Mouse (Mus musculus) heart, adult 8-10 months (tissue): ENCODE results near the gene Gm37240. TPM values are rescaled to one million over a fixed set of nuclear protein-coding genes. Genes with fewer than 3 reads are reported as not detected.

Experiments used
- DNase-seq: peaks from one replicate; pipeline ENCODE4 v3.0.0; 2022; ENCODE audit warnings: low spot score
- total RNA-seq, 4 experiments: library from RNA; stranded (reverse); gene quantifications; 2 replicates each; pipeline ENCODE4 v1.2.4; 2022

Gm37240 gene
- total RNA-seq, 4 experiments from 2014 or later: 36.8 to 49.5 (median 39.2) TPM

GRCm38 (mm10) chr3:85348021-85348420, 539.3 kb downstream of the Gm37240 start:
- no peak for DNase-seq

- DNase-seq: no peak
Measured at GRCm38 (mm10) chr3:85341103-85341860, 546.0 kb downstream of the Gm37240 start.

GRCm38 (mm10) chr3:85340491-85340890, 546.8 kb downstream of the Gm37240 start:
- no peak for DNase-seq

- no peak for DNase-seq
Measured at GRCm38 (mm10) chr3:85339926-85340325, 547.4 kb downstream of the Gm37240 start.

GRCm38 (mm10) chr3:85339269-85339820, 548.0 kb downstream of the Gm37240 start:
- peak; percentile 33 for DNase-seq

GRCm38 (mm10) chr3:85338755-85339095, 548.6 kb downstream of the Gm37240 start:
- no peak for DNase-seq

GRCm38 (mm10) chr3:85337881-85338754, 549.2 kb downstream of the Gm37240 start:
- DNase-seq: no peak

- DNase-seq: no peak
Measured at GRCm38 (mm10) chr3:85335517-85335916, 551.8 kb downstream of the Gm37240 start.

- DNase-seq: no peak
Measured at GRCm38 (mm10) chr3:85332276-85332675, 555.0 kb downstream of the Gm37240 start.

- no peak for DNase-seq
Measured at GRCm38 (mm10) chr3:85318256-85318655, 569.1 kb downstream of the Gm37240 start.

GRCm38 (mm10) chr3:85317306-85317705, 570.0 kb downstream of the Gm37240 start:
- no peak for DNase-seq

GRCm38 (mm10) chr3:85314961-85315360, 572.4 kb downstream of the Gm37240 start:
- no peak for DNase-seq

- DNase-seq: no peak
Measured at GRCm38 (mm10) chr3:85313646-85314255, 573.6 kb downstream of the Gm37240 start.

- no peak for DNase-seq
Measured at GRCm38 (mm10) chr3:85311176-85311575, 576.1 kb downstream of the Gm37240 start.

- no peak for DNase-seq
Measured at GRCm38 (mm10) chr3:85310401-85310989, 576.8 kb downstream of the Gm37240 start.

- DNase-seq: no peak
Measured at GRCm38 (mm10) chr3:85309168-85309567, 578.1 kb downstream of the Gm37240 start.

GRCm38 (mm10) chr3:85308706-85309105, 578.6 kb downstream of the Gm37240 start:
- no peak for DNase-seq

- no peak for DNase-seq
Measured at GRCm38 (mm10) chr3:85301851-85302250, 585.5 kb downstream of the Gm37240 start.

- no peak for DNase-seq
Measured at GRCm38 (mm10) chr3:85301336-85301735, 586.0 kb downstream of the Gm37240 start.

GRCm38 (mm10) chr3:85299649-85300550, 587.4 kb downstream of the Gm37240 start:
- DNase-seq: no peak

GRCm38 (mm10) chr3:85295229-85295628, 592.1 kb downstream of the Gm37240 start:
- DNase-seq: no peak
